Mouse (Mus musculus) liver (tissue): ENCODE measurements at regions not wholly inside any gene's neighbourhood (a gene's known extent, or its start where the extent isn't known, plus 50 kb on each side); places are given as distances from the start of the nearest gene placed in this dataset.
"Not testable (repeated sequence)": the region's sequence is repeated elsewhere in the genome, so short reads cannot be mapped to it uniquely, and the experiment has no call there.

Source experiments
- DNase-seq: peaks from one replicate; pipeline ENCODE4 v3.0.0-alpha.2; 2020; ENCODE audit warnings: mixed read lengths

- no peak for DNase-seq
These were observed 230.9 kb upstream of the Dpp6 start for GRCm38 (mm10) chr5:26586108-26586507.

- no peak for DNase-seq
These were observed 226.1 kb upstream of the Dpp6 start for GRCm38 (mm10) chr5:26590886-26591285.

GRCm38 (mm10) chr5:26592341-26592740 lies 224.7 kb upstream of the Dpp6 start:
- DNase-seq: no peak

- DNase-seq: no peak
These were observed 219.0 kb upstream of the Dpp6 start for GRCm38 (mm10) chr5:26597991-26598390.

GRCm38 (mm10) chr5:26619272-26619671 lies 197.7 kb upstream of the Dpp6 start:
- no peak for DNase-seq

- DNase-seq: no peak
These were observed 194.9 kb upstream of the Dpp6 start for GRCm38 (mm10) chr5:26622116-26622515.

- no peak for DNase-seq
These were observed 145.5 kb upstream of the Dpp6 start for GRCm38 (mm10) chr5:26671478-26671877.

GRCm38 (mm10) chr5:26689775-26690174 lies 127.2 kb upstream of the Dpp6 start:
- DNase-seq: no peak

GRCm38 (mm10) chr5:26691121-26691520 lies 125.9 kb upstream of the Dpp6 start:
- no peak for DNase-seq

- DNase-seq: no peak
These were observed 125.0 kb upstream of the Dpp6 start for GRCm38 (mm10) chr5:26692013-26692412.

- not testable (repeated sequence) for DNase-seq
These were observed 113.4 kb upstream of the Dpp6 start for GRCm38 (mm10) chr5:26703621-26704020.

- no peak for DNase-seq
These were observed 109.3 kb upstream of the Dpp6 start for GRCm38 (mm10) chr5:26707661-26708060.

- DNase-seq: no peak
These were observed 92.5 kb upstream of the Dpp6 start for GRCm38 (mm10) chr5:26724491-26724890.

- DNase-seq: no peak
These were observed 91.0 kb upstream of the Dpp6 start for GRCm38 (mm10) chr5:26725953-26726352.

GRCm38 (mm10) chr5:26751196-26751595 lies 65.8 kb upstream of the Dpp6 start:
- not testable (repeated sequence) for DNase-seq

GRCm38 (mm10) chr5:26751601-26752305 lies 65.2 kb upstream of the Dpp6 start:
- DNase-seq: not testable (repeated sequence)

- not testable (repeated sequence) for DNase-seq
These were observed 62.9 kb upstream of the Dpp6 start for GRCm38 (mm10) chr5:26754129-26754528.
